Mouse (Mus musculus) ES-E14 (cell line): ENCODE results near the gene Nup188. TPM values are rescaled to one million over a fixed set of nuclear protein-coding genes. Genes with fewer than 3 reads are reported as not detected.

Source experiments
- DNase-seq: peaks from one replicate; pipeline ENCODE4 v3.0.0-alpha.2; 2013; ENCODE audit warnings: low read depth, low spot score
- H3K27ac ChIP-seq: 2 replicates; pipeline ENCODE4 v1.5.1; 2012; ENCODE audit warnings: low read depth, mild to moderate bottlenecking, low read length, moderate library complexity, mixed read lengths; ENCODE audit not compliant: poor library complexity, insufficient read depth, severe bottlenecking
- H3K36me3 ChIP-seq: 2 replicates; pipeline ENCODE4 v1.6.1; 2012; ENCODE audit warnings: mild to moderate bottlenecking, low read length, moderate library complexity, mixed read lengths; ENCODE audit not compliant: control insufficient read depth, poor library complexity, insufficient read depth, severe bottlenecking
- H3K4me1 ChIP-seq, 2 experiments: fragments of 150-350 bp in 1 of 2; sonication (generic) in 1 of 2; 2 replicates each; pipeline ENCODE4 v1.6.1; 2012; ENCODE audit warnings: low read length in 2 of 2, mild to moderate bottlenecking in 1 of 2, mixed read lengths in 1 of 2; ENCODE audit not compliant: control insufficient read depth in 2 of 2, insufficient read depth in 2 of 2, poor library complexity in 1 of 2
- H3K4me3 ChIP-seq, 2 experiments: fragments of 150-350 bp in 1 of 2; sonication (generic) in 1 of 2; 2 replicates each; pipeline ENCODE4 v1.5.1; 2012; ENCODE audit warnings: low read length in 2 of 2, low read depth in 1 of 2, mild to moderate bottlenecking in 1 of 2, mixed read lengths in 1 of 2; ENCODE audit not compliant: insufficient read depth in 1 of 2, poor library complexity in 1 of 2, severe bottlenecking in 1 of 2
- H3K9ac ChIP-seq: 2 replicates; pipeline ENCODE4 v1.6.1; 2012; ENCODE audit warnings: low read depth, mild to moderate bottlenecking, low read length, mixed read lengths; ENCODE audit not compliant: poor library complexity, insufficient read depth, severe bottlenecking
- H3K9me3 ChIP-seq: fragments of 150-350 bp; sonication (generic); 2 replicates; pipeline ENCODE4 v1.6.1; 2012; ENCODE audit warnings: low read depth, mild to moderate bottlenecking, low read length; ENCODE audit not compliant: control insufficient read depth, insufficient read depth
- CHD2 ChIP-seq: IDR thresholded peaks from 2 replicates; pipeline ENCODE4 v1.6.1; 2014; ENCODE audit warnings: mild to moderate bottlenecking, low read depth, low read length, inconsistent platforms
- HCFC1 ChIP-seq: IDR thresholded peaks from 2 replicates; pipeline ENCODE4 v1.6.1; 2012; ENCODE audit warnings: low read length, inconsistent platforms, borderline replicate concordance; ENCODE audit not compliant: insufficient read depth
- MAFK ChIP-seq: IDR thresholded peaks from 2 replicates; pipeline ENCODE4 v1.6.1; 2014; ENCODE audit warnings: mild to moderate bottlenecking, low read depth, low read length, inconsistent platforms; ENCODE audit not compliant: insufficient read depth
- ZC3H11A ChIP-seq: IDR thresholded peaks from 2 replicates; pipeline ENCODE4 v1.6.1; 2012; ENCODE audit warnings: low read depth, mild to moderate bottlenecking, inconsistent platforms, low read length, borderline replicate concordance
- ZNF384 ChIP-seq: IDR thresholded peaks from 2 replicates; pipeline ENCODE4 v1.6.1; 2012; ENCODE audit warnings: low read depth, low read length, inconsistent platforms
- in situ Hi-C, 2 experiments: fragments of 600-800 bp; cut with MboI; formaldehyde crosslinking; loops; one replicate each; pipeline ENCODE4 v1.15.1; 2025; ENCODE audit warnings: low sequenced_read_pairs in 2 of 2, inconsistent platforms in 1 of 2; ENCODE audit not compliant: unreplicated experiment in 2 of 2
- total RNA-seq: library from RNA; depleted of rRNA; stranded (reverse); fragments of 300-350 nt; gene quantifications from 2 replicates; pipeline ENCODE4 v1.2.3, GENCODE M21; 2012

Nup188 gene
- total RNA-seq, 1 experiment, result 84.5 TPM

- DNase-seq, result no peak
- TF ChIP-seq ZC3H11A (no peak), CHD2 (no peak), ZNF384 (no peak), HCFC1 (no peak), MAFK (no peak)
- in situ Hi-C loops, result no loop called here
- Histone ChIP-seq H3K4me1 (peaks cover 0 to 3% of the 10 kb centered on the region in 2 experiments; a peak in 1 of 4 replicates), H3K36me3 (no peaks in the 10 kb centered on the region), H3K9ac (peak overlapping the region; percentile 75), H3K27ac (no peak overlapping the region), H3K9me3 (no peaks in the 10 kb centered on the region), H3K4me3 (peak overlapping the region; percentile 78 to 81)
Observed at GRCm38 (mm10) chr2:30285416-30286181, 598 bp upstream of the Nup188 start.

- peaks cover 2% of the 10 kb centered on the region; the same call in 1 of the 2 replicates for H3K36me3 ChIP-seq
- peak overlapping the region; percentile 78 to 81 for H3K4me3 ChIP-seq
- H3K9ac ChIP-seq, result peak overlapping the region; percentile 96
- no peaks in the 10 kb centered on the region for H3K9me3 ChIP-seq
- no peak for DNase-seq
- TF ChIP-seq CHD2 (no peak), MAFK (no peak), HCFC1 (no peak), ZNF384 (no peak), ZC3H11A (no peak)
- no peak overlapping the region for H3K27ac ChIP-seq
- H3K4me1 ChIP-seq, result peaks cover 0 to 6% of the 10 kb centered on the region in 2 experiments; a peak in 1 of 4 replicates
- in situ Hi-C loops, result no loop called here
Observed at GRCm38 (mm10) chr2:30287027-30287373, 803 bp downstream of the Nup188 start.

GRCm38 (mm10) chr2:30299525-30299924, 13.3 kb downstream of the Nup188 start:
- H3K4me3 ChIP-seq, result no peak overlapping the region
- peaks cover 35% of the 10 kb centered on the region for H3K36me3 ChIP-seq
- H3K27ac ChIP-seq, result no peak overlapping the region
- no peak for TF ChIP-seq CHD2
- no peak for TF ChIP-seq ZNF384
- TF ChIP-seq MAFK, result no peak
- TF ChIP-seq HCFC1, result no peak
- no peak for TF ChIP-seq ZC3H11A
- H3K9ac ChIP-seq, result no peak overlapping the region
- DNase-seq, result no peak
- no peaks in the 10 kb centered on the region for H3K4me1 ChIP-seq
- in situ Hi-C loops, result no loop called here
- no peaks in the 10 kb centered on the region for H3K9me3 ChIP-seq

- in situ Hi-C loops, result loop anchor here in 1 of 2 experiments (25.0 kb wide), 2 partner anchors 388 to 1138 kb away; no protein-coding TSS in a partner anchor
- Histone ChIP-seq H3K36me3 (peaks cover 39% of the 10 kb centered on the region), H3K9ac (no peak overlapping the region), H3K27ac (no peak overlapping the region), H3K4me3 (no peak overlapping the region), H3K9me3 (no peaks in the 10 kb centered on the region), H3K4me1 (no peaks in the 10 kb centered on the region)
- DNase-seq, result no peak
- TF ChIP-seq CHD2 (no peak), MAFK (no peak), ZNF384 (no peak), ZC3H11A (no peak)
Observed at GRCm38 (mm10) chr2:30299966-30300365, 13.8 kb downstream of the Nup188 start.
